Mouse (Mus musculus): Measurements from ENCODE around the gene Ccdc141.
A peak's percentile ranks its signal among the peaks of the same experiment; 100 is the strongest.

The Ccdc141 gene

GRCm38 (mm10) chr2:77170633-77171105 is at the start of gene Ccdc141:
TSS of gene Ccdc141 (minus strand) at chr2:77170636.
- DNase-seq (ENCODE audit: low read depth, low spot score): no peak

- DNase-seq (ENCODE audit: low read depth, low spot score): no peak
Measured at GRCm38 (mm10) chr2:77212885-77213284, 42.4 kb upstream of the Ccdc141 start.

- DNase-seq (ENCODE audit: low read depth, low spot score): no peak
Measured at GRCm38 (mm10) chr2:77206951-77207350, 36.5 kb upstream of the Ccdc141 start.

- peak; percentile 20 for DNase-seq (ENCODE audit: low read depth, low spot score)
Measured at GRCm38 (mm10) chr2:77203916-77204315, 33.5 kb upstream of the Ccdc141 start.

GRCm38 (mm10) chr2:77201900-77202299 is 31.5 kb upstream of the Ccdc141 start:
- no peak for DNase-seq (ENCODE audit: low read depth, low spot score)

- DNase-seq (ENCODE audit: low read depth, low spot score): no peak
Measured at GRCm38 (mm10) chr2:77200958-77201614, 30.6 kb upstream of the Ccdc141 start.

GRCm38 (mm10) chr2:77200379-77200778 is 29.9 kb upstream of the Ccdc141 start:
- no peak for DNase-seq (ENCODE audit: low read depth, low spot score)

GRCm38 (mm10) chr2:77198246-77198645 is 27.8 kb upstream of the Ccdc141 start:
- no peak for DNase-seq (ENCODE audit: low read depth, low spot score)

GRCm38 (mm10) chr2:77196819-77197218 is 26.4 kb upstream of the Ccdc141 start:
- DNase-seq (ENCODE audit: low read depth, low spot score): no peak

- no peak for DNase-seq (ENCODE audit: low read depth, low spot score)
Measured at GRCm38 (mm10) chr2:77195056-77195455, 24.6 kb upstream of the Ccdc141 start.

- DNase-seq (ENCODE audit: low read depth, low spot score): no peak
Measured at GRCm38 (mm10) chr2:77191811-77192210, 21.4 kb upstream of the Ccdc141 start.

GRCm38 (mm10) chr2:77190891-77191290 is 20.5 kb upstream of the Ccdc141 start:
- DNase-seq (ENCODE audit: low read depth, low spot score): no peak

- no peak for DNase-seq (ENCODE audit: low read depth, low spot score)
Measured at GRCm38 (mm10) chr2:77190301-77190700, 19.9 kb upstream of the Ccdc141 start.

- DNase-seq (ENCODE audit: low read depth, low spot score): no peak
Measured at GRCm38 (mm10) chr2:77189671-77190070, 19.2 kb upstream of the Ccdc141 start.

GRCm38 (mm10) chr2:77187501-77187900 is 17.1 kb upstream of the Ccdc141 start:
- DNase-seq (ENCODE audit: low read depth, low spot score): no peak

GRCm38 (mm10) chr2:77186912-77187311 is 16.5 kb upstream of the Ccdc141 start:
- DNase-seq (ENCODE audit: low read depth, low spot score): no peak

- no peak for DNase-seq (ENCODE audit: low read depth, low spot score)
Measured at GRCm38 (mm10) chr2:77184049-77184571, 13.7 kb upstream of the Ccdc141 start.

GRCm38 (mm10) chr2:77183646-77184045 is 13.2 kb upstream of the Ccdc141 start:
- no peak for DNase-seq (ENCODE audit: low read depth, low spot score)

GRCm38 (mm10) chr2:77182996-77183380 is 12.6 kb upstream of the Ccdc141 start:
- no peak for DNase-seq (ENCODE audit: low read depth, low spot score)

- no peak for DNase-seq (ENCODE audit: low read depth, low spot score)
Measured at GRCm38 (mm10) chr2:77182271-77182995, 12.0 kb upstream of the Ccdc141 start.

GRCm38 (mm10) chr2:77177472-77177871 is 7.0 kb upstream of the Ccdc141 start:
- DNase-seq (ENCODE audit: low read depth, low spot score): no peak

GRCm38 (mm10) chr2:77176413-77176812 is 6.0 kb upstream of the Ccdc141 start:
- DNase-seq (ENCODE audit: low read depth, low spot score): no peak

- no peak for DNase-seq (ENCODE audit: low read depth, low spot score)
Measured at GRCm38 (mm10) chr2:77175411-77175810, 5.0 kb upstream of the Ccdc141 start.

Measured in retina, postnatal 7 days (tissue).